Mouse (Mus musculus) MEL (cell line): ENCODE measurements at regions not wholly inside any gene's neighbourhood (a gene's known extent, or its start where the extent isn't known, plus 50 kb on each side); places are given as distances from the start of the nearest gene placed in this dataset.

Source experiments
- DNase-seq: peaks from one replicate; pipeline ENCODE4 v3.0.0; 2011; ENCODE audit warnings: low read depth, low spot score
- H3K27ac ChIP-seq: 2 replicates; pipeline ENCODE4 v1.5.1; 2012; ENCODE audit warnings: low read depth, mild to moderate bottlenecking, control low read depth, low read length, moderate library complexity; ENCODE audit not compliant: control insufficient read depth
- H3K27me3 ChIP-seq, 2 experiments: fragments of 150-350 bp in 1 of 2; sonication (generic) in 1 of 2; 2 replicates each; pipeline ENCODE4 v1.6.1; 2012; ENCODE audit warnings: low read length in 2 of 2, mild to moderate bottlenecking in 2 of 2, improper control_type of control experiment in 1 of 2, moderate library complexity in 1 of 2; ENCODE audit not compliant: insufficient read depth in 2 of 2, control insufficient read depth in 1 of 2
- H3K36me3 ChIP-seq, 2 experiments: 2 replicates each; pipeline ENCODE4 v1.6.1; 2012 to 2014; ENCODE audit warnings: low read length in 2 of 2, improper control_type of control experiment in 1 of 2, inconsistent platforms in 1 of 2, mild to moderate bottlenecking in 1 of 2; ENCODE audit not compliant: insufficient read depth in 2 of 2, control insufficient read depth in 1 of 2
- H3K4me1 ChIP-seq, 2 experiments: fragments of 150-350 bp in 1 of 2; sonication (generic) in 1 of 2; 2 replicates each; pipeline ENCODE4 v1.6.1; 2012; ENCODE audit warnings: low read length in 2 of 2, improper control_type of control experiment in 1 of 2, mild to moderate bottlenecking in 1 of 2; ENCODE audit not compliant: insufficient read depth in 2 of 2, control insufficient read depth in 1 of 2
- H3K4me3 ChIP-seq, 2 experiments: fragments of 150-350 bp in 1 of 2; sonication (generic) in 1 of 2; 2 replicates each; pipeline ENCODE4 v1.5.1; 2012; ENCODE audit warnings: low read depth in 2 of 2, low read length in 2 of 2, mild to moderate bottlenecking in 2 of 2, moderate library complexity in 2 of 2, control low read depth in 1 of 2, improper control_type of control experiment in 1 of 2; ENCODE audit not compliant: control insufficient read depth in 1 of 2, insufficient read depth in 1 of 2
- H3K79me2 ChIP-seq: 2 replicates; pipeline ENCODE4 v1.6.1; 2012; ENCODE audit warnings: mild to moderate bottlenecking, low read length, moderate library complexity; ENCODE audit not compliant: control insufficient read depth, poor library complexity, insufficient read depth
- H3K9ac ChIP-seq: 2 replicates; pipeline ENCODE4 v1.6.1; 2012; ENCODE audit warnings: low read depth, mild to moderate bottlenecking, control low read depth, low read length, moderate library complexity; ENCODE audit not compliant: control insufficient read depth, poor library complexity, severe bottlenecking
- H3K9me3 ChIP-seq: fragments of 150-350 bp; sonication (generic); replicated peaks from 2 replicates; pipeline ENCODE4 v1.6.1; 2012; ENCODE audit warnings: mild to moderate bottlenecking, low read length, improper control_type of control experiment, moderate library complexity; ENCODE audit not compliant: insufficient read depth
- BHLHE40 ChIP-seq: IDR thresholded peaks from 2 replicates; pipeline ENCODE4 v1.6.1; 2012; ENCODE audit warnings: low read depth, mild to moderate bottlenecking, inconsistent platforms, low read length, improper control_type of control experiment, borderline replicate concordance
- CHD1 ChIP-seq: IDR thresholded peaks from 2 replicates; pipeline ENCODE4 v1.6.1; 2012; ENCODE audit warnings: low read depth, mild to moderate bottlenecking, inconsistent platforms, low read length, improper control_type of control experiment
- CHD2 ChIP-seq: IDR thresholded peaks from 2 replicates; pipeline ENCODE4 v1.6.1; 2011; ENCODE audit warnings: low read length, improper control_type of control experiment
- EP300 ChIP-seq, 2 experiments: IDR thresholded peaks; 2 replicates each; pipeline ENCODE4 v1.6.1; 2011; ENCODE audit warnings: improper control_type of control experiment in 2 of 2, low read length in 2 of 2, low read depth in 1 of 2, mild to moderate bottlenecking in 1 of 2
- ETS1 ChIP-seq: IDR thresholded peaks from 2 replicates; pipeline ENCODE4 v1.6.1; 2012; ENCODE audit warnings: low read depth, mild to moderate bottlenecking, inconsistent platforms, low read length, improper control_type of control experiment, moderate library complexity
- GATA1 ChIP-seq: IDR thresholded peaks from 2 replicates; pipeline ENCODE4 v1.6.1; 2011; ENCODE audit warnings: low read depth, low read length, improper control_type of control experiment
- HCFC1 ChIP-seq: IDR thresholded peaks from 2 replicates; pipeline ENCODE4 v1.6.1; 2012; ENCODE audit warnings: low read depth, mild to moderate bottlenecking, inconsistent platforms, low read length, improper control_type of control experiment, moderate library complexity
- MAX ChIP-seq: IDR thresholded peaks from 2 replicates; pipeline ENCODE4 v1.6.1; 2011; ENCODE audit warnings: low read length, improper control_type of control experiment
- MEF2A ChIP-seq: IDR thresholded peaks from 2 replicates; pipeline ENCODE4 v1.6.1; 2014; ENCODE audit warnings: low read depth, mild to moderate bottlenecking, inconsistent platforms, low read length, improper control_type of control experiment; ENCODE audit not compliant: poor library complexity, insufficient replicate concordance, severe bottlenecking; ENCODE audit errors: extremely low read depth
- MYB ChIP-seq: IDR thresholded peaks from 2 replicates; pipeline ENCODE4 v1.6.1; 2011; ENCODE audit warnings: mild to moderate bottlenecking, low read depth, low read length, improper control_type of control experiment
- MYC ChIP-seq: IDR thresholded peaks from 2 replicates; pipeline ENCODE4 v1.6.1; 2011; ENCODE audit warnings: low read depth, mild to moderate bottlenecking, low read length, improper control_type of control experiment, moderate library complexity
- SIN3A ChIP-seq: IDR thresholded peaks from 2 replicates; pipeline ENCODE4 v1.6.1; 2012; ENCODE audit warnings: low read length, improper control_type of control experiment, inconsistent platforms
- SMC3 ChIP-seq: IDR thresholded peaks from 2 replicates; pipeline ENCODE4 v1.6.1; 2011; ENCODE audit warnings: low read depth, low read length, improper control_type of control experiment
- TAL1 ChIP-seq: IDR thresholded peaks from 2 replicates; pipeline ENCODE4 v1.6.1; 2012; ENCODE audit warnings: mild to moderate bottlenecking, inconsistent platforms, low read length, moderate library complexity, mixed read lengths
- UBTF ChIP-seq: IDR thresholded peaks from 2 replicates; pipeline ENCODE4 v1.6.1; 2012; ENCODE audit warnings: low read depth, mild to moderate bottlenecking, inconsistent platforms, low read length, improper control_type of control experiment, moderate library complexity, borderline replicate concordance; ENCODE audit not compliant: insufficient read depth
- USF1 ChIP-seq: IDR thresholded peaks from 2 replicates; pipeline ENCODE4 v1.6.1; 2014; ENCODE audit warnings: low read depth, mild to moderate bottlenecking, inconsistent platforms, low read length, improper control_type of control experiment, moderate library complexity
- ZC3H11A ChIP-seq: IDR thresholded peaks from 2 replicates; pipeline ENCODE4 v1.6.1; 2012; ENCODE audit warnings: low read depth, mild to moderate bottlenecking, inconsistent platforms, low read length, improper control_type of control experiment
- ZKSCAN1 ChIP-seq: IDR thresholded peaks from 2 replicates; pipeline ENCODE4 v1.6.1; 2012; ENCODE audit warnings: low read depth, mild to moderate bottlenecking, inconsistent platforms, low read length, improper control_type of control experiment, moderate library complexity

DNA sequence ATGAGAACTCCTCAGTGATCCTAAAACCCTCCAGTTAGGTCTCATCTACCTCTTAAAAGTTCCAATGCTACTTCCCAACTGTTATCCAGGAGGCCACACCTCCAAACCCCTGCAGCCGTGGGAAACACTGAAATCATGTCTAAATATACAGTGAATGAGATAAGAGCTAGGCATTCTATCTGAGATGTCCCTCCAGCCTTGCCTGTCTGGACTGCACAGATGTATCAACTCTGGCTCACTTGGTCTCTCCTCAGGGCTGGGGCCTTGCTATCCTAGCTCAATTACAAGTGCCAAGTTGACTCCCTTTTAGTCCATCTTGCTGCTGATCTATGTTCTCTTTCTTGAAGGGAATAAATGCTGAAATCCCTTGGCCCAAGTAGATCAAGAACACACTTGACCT, 326.3 kb upstream of the Rsrc1 start:
- Histone ChIP-seq H3K9ac (no peak overlapping the region), H3K27me3 (no peaks in the 10 kb centered on the region), H3K36me3 (peaks cover 0 to 15% of the 10 kb centered on the region in 2 experiments; a peak in 2 of 4 replicates), H3K9me3 (no peaks in the 10 kb centered on the region), H3K4me3 (no peak overlapping the region), H3K79me2 (no peaks in the 10 kb centered on the region), H3K4me1 (peaks cover 0 to 18% of the 10 kb centered on the region in 2 experiments; a peak in 3 of 4 replicates), H3K27ac (no peak overlapping the region)
- DNase-seq, result no peak
- TF ChIP-seq MEF2A (no peak), BHLHE40 (no peak), USF1 (no peak), CHD2 (no peak), MAX (no peak), ZC3H11A (no peak), MYB (no peak), GATA1 (no peak), SMC3 (no peak), HCFC1 (no peak), UBTF (no peak)

DNA sequence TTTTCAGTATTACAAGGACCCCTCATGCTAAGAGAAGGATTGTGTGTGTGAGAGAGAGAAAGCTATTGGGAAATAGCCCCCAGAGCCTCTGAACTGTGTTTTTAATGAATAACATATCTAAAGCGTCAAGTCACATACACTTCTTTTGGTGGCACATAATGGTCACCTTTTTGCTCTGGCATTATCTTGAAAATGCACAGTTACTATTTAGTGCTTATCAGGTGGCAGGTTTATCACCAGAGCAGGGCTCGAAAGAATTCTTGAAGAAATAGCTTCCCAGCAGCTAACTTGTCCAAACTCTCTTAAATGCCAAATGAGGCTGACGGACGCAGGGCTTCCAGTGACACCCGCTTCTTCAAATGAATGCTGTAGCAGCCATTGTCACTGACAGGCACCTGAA, 324.7 kb upstream of the Rsrc1 start:
- Histone ChIP-seq H3K9ac (no peak overlapping the region), H3K9me3 (no peaks in the 10 kb centered on the region), H3K4me1 (peaks cover 0 to 11% of the 10 kb centered on the region in 2 experiments; a peak in 2 of 4 replicates), H3K79me2 (no peaks in the 10 kb centered on the region), H3K27me3 (no peaks in the 10 kb centered on the region; a peak in 1 of 4 replicates), H3K4me3 (no peak overlapping the region), H3K27ac (no peak overlapping the region), H3K36me3 (peaks cover 0 to 10% of the 10 kb centered on the region in 2 experiments; a peak in 1 of 4 replicates)
- DNase-seq, result no peak
- TF ChIP-seq EP300 (IDR thresholded peaks at IDR 0.05; ENCODE audit: low read depth in 1 of 2, low read length in 2 of 2) (peak in 1 of 2 experiments; percentile 26; a peak in 1 of 4 replicates), SMC3 (no peak), MAX (no peak), ETS1 (no peak), TAL1 (no peak), ZKSCAN1 (no peak), SIN3A (no peak), CHD1 (no peak), MYC (no peak)
